8 mouse cellular contexts compared by ENCODE assay signal in genomic region chr3:65861471-65861881, GRCm38 (mm10).
A peak's percentile ranks its signal among the peaks of the same experiment; 100 is the strongest.
DNase-seq lines count a peak whose midpoint lies in the region; ATAC-seq lines count a peak whose summit lies in the region.
"Had no signal": no experiment of that assay in that cellular context is flagged by ENCODE, and none has a peak within 500 bp of the region (broad histone marks: within the 10 kb centered on the region; RNA-seq: fewer than 3 reads in every experiment).

No protein-coding gene starts in this region.

- H3K4me1 ChIP-seq in lung, embryonic 15.5 days, result peaks cover 45% of the 10 kb centered on the region
- peaks cover 40% of the 10 kb centered on the region for H3K4me1 ChIP-seq in hindbrain, embryonic 14.5 days (replicated peaks; ENCODE audit: control insufficient read depth, insufficient read depth, low read length)

- H3K27ac ChIP-seq in lung, embryonic 15.5 days, result 0 out of 2 replicates have a peak overlapping the region, but pooled peaks have one; percentile 10
- H3K27ac ChIP-seq in hindbrain, embryonic 14.5 days, result no peak overlapping the region
- H3K27ac ChIP-seq: limb, embryonic 12.5 days had no signal

- ATAC-seq in lung, embryonic 15.5 days (ENCODE audit: borderline replicate concordance, extremely low read depth, low FRiP score, low TSS enrichment), result peak; percentile 44; the same call in 1 of the 2 replicates
- ATAC-seq in hindbrain, embryonic 14.5 days (ENCODE audit: low FRiP score), result no peak

- 7% methylated on average over 6 of the region's 6 CpGs for WGBS in lung, embryonic 15.5 days
- WGBS in hindbrain, embryonic 14.5 days, result 6% methylated on average over 6 of the region's 6 CpGs

- H3K27me3 ChIP-seq in lung, embryonic 15.5 days, result no peaks in the 10 kb centered on the region
- no peaks in the 10 kb centered on the region for H3K27me3 ChIP-seq in hindbrain, embryonic 14.5 days (ENCODE audit: control insufficient read depth, insufficient read depth, low read length)

- H3K4me3 ChIP-seq in lung, embryonic 15.5 days, result no peak overlapping the region
- H3K4me3 ChIP-seq in hindbrain, embryonic 14.5 days (replicated peaks; ENCODE audit: low read length), result no peak overlapping the region
- H3K4me3 ChIP-seq: limb, embryonic 12.5 days had no signal

- no peak for DNase-seq in lung, adult 18-20 months
- peak; percentile 91 for DNase-seq in embryo, embryonic 10.5 days (ENCODE audit: low spot score)
- no peak for DNase-seq in hindbrain, embryonic 14.5 days (ENCODE audit: low spot score)
- peak; percentile 73 for DNase-seq in mesoderm, embryonic 11.5 days (ENCODE audit: low read depth, low spot score)
- no peak for DNase-seq in left cerebral cortex, adult 8-10 months (ENCODE audit: low spot score in 2 of 2)
- no peak for DNase-seq in cerebellum, adult 9-11 months

- no peak overlapping the region for H3K9ac ChIP-seq in lung, embryonic 15.5 days
- H3K9ac ChIP-seq in hindbrain, embryonic 14.5 days, result no peak overlapping the region
- H3K9ac ChIP-seq: limb, embryonic 12.5 days had no signal

- H3K36me3 ChIP-seq in lung, embryonic 15.5 days, result no peaks in the 10 kb centered on the region
- H3K36me3 ChIP-seq in hindbrain, embryonic 14.5 days (replicated peaks; ENCODE audit: control insufficient read depth, insufficient read depth), result no peaks in the 10 kb centered on the region
- H3K36me3 ChIP-seq: limb, embryonic 12.5 days had no signal

- H3K9me3 ChIP-seq in lung, embryonic 15.5 days, result no peaks in the 10 kb centered on the region
- no peaks in the 10 kb centered on the region for H3K9me3 ChIP-seq in hindbrain, embryonic 14.5 days (ENCODE audit: control insufficient read depth, low read length)

- no peak overlapping the region for H3K4me2 ChIP-seq in lung, embryonic 15.5 days
- H3K4me2 ChIP-seq in hindbrain, embryonic 14.5 days (replicated peaks), result 0 out of 2 replicates have a peak overlapping the region, but pooled peaks have one; percentile 0
- H3K4me2 ChIP-seq: limb, embryonic 12.5 days had no signal

Comparison
In these comparisons a context has a peak if more than half of its experiments do, and no peak if none do; other contexts are left out.
1. DNase-seq: peak in embryo, embryonic 10.5 days (single experiment) and mesoderm, embryonic 11.5 days (single experiment); none in lung, adult 18-20 months (0 of 2), hindbrain, embryonic 14.5 days (single experiment), left cerebral cortex, adult 8-10 months (0 of 2) and cerebellum, adult 9-11 months (single experiment).